Mouse (Mus musculus) layer of hippocampus, adult 18-20 months (tissue): Measurements from ENCODE around the gene 4930539E08Rik. TPM values are rescaled to one million over a fixed set of nuclear protein-coding genes. Genes with fewer than 3 reads are reported as not detected.

ENCODE experiments used
- DNase-seq, 2 experiments: peaks; one replicate each; pipeline ENCODE4 v3.0.0; 2022; ENCODE audit warnings: low spot score in 2 of 2
- total RNA-seq, 2 experiments: library from RNA; stranded (reverse); gene quantifications; 2 replicates each; pipeline ENCODE4 v1.2.3; 2021

4930539E08Rik gene
- total RNA-seq, 2 experiments from 2014 or later, result 4.1 to 5.5 TPM

GRCm38 (mm10) chr17:28896095-28896780, 18.9 kb downstream of the 4930539E08Rik start:
- no peak for DNase-seq

- no peak for DNase-seq
These were observed 19.8 kb downstream of the 4930539E08Rik start for GRCm38 (mm10) chr17:28895217-28895875.

GRCm38 (mm10) chr17:28894050-28894767, 20.9 kb downstream of the 4930539E08Rik start:
- DNase-seq, result no peak

- no peak for DNase-seq
These were observed 28.9 kb downstream of the 4930539E08Rik start for GRCm38 (mm10) chr17:28886266-28886665.

- no peak for DNase-seq
These were observed 29.9 kb downstream of the 4930539E08Rik start for GRCm38 (mm10) chr17:28885231-28885630.

- no peak for DNase-seq
These were observed 31.1 kb downstream of the 4930539E08Rik start for GRCm38 (mm10) chr17:28883941-28884516.

GRCm38 (mm10) chr17:28882810-28883209, 32.3 kb downstream of the 4930539E08Rik start:
- no peak for DNase-seq

- peak in 1 of 2 experiments; percentile 55 for DNase-seq
These were observed 32.8 kb downstream of the 4930539E08Rik start for GRCm38 (mm10) chr17:28882316-28882715.

GRCm38 (mm10) chr17:28879931-28880391, 35.2 kb downstream of the 4930539E08Rik start:
- peak; percentile 20 to 78 for DNase-seq

GRCm38 (mm10) chr17:28876821-28877220, 38.3 kb downstream of the 4930539E08Rik start:
- peak in 1 of 2 experiments; percentile 57 for DNase-seq

- no peak for DNase-seq
These were observed 38.8 kb downstream of the 4930539E08Rik start for GRCm38 (mm10) chr17:28876331-28876730.

- DNase-seq, result peak; percentile 75 to 85
These were observed 39.8 kb downstream of the 4930539E08Rik start for GRCm38 (mm10) chr17:28875316-28875715.

- DNase-seq, result peak in 1 of 2 experiments; percentile 14
These were observed 40.3 kb downstream of the 4930539E08Rik start for GRCm38 (mm10) chr17:28874825-28875224.

- DNase-seq, result no peak
These were observed 40.9 kb downstream of the 4930539E08Rik start for GRCm38 (mm10) chr17:28874216-28874615.

- no peak for DNase-seq
These were observed 42.8 kb downstream of the 4930539E08Rik start for GRCm38 (mm10) chr17:28872322-28872721.

- no peak for DNase-seq
These were observed 43.3 kb downstream of the 4930539E08Rik start for GRCm38 (mm10) chr17:28871831-28872230.

- no peak for DNase-seq
These were observed 44.7 kb downstream of the 4930539E08Rik start for GRCm38 (mm10) chr17:28870435-28870834.

GRCm38 (mm10) chr17:28869412-28870110, 45.6 kb downstream of the 4930539E08Rik start:
- peak; percentile 79 to 81 for DNase-seq

- DNase-seq, result no peak
These were observed 47.7 kb downstream of the 4930539E08Rik start for GRCm38 (mm10) chr17:28867381-28867780.

GRCm38 (mm10) chr17:28866921-28867320, 48.2 kb downstream of the 4930539E08Rik start:
- no peak for DNase-seq

- DNase-seq, result no peak
These were observed 50.7 kb downstream of the 4930539E08Rik start for GRCm38 (mm10) chr17:28864464-28864863.
